Mouse (Mus musculus) myocyte (in vitro differentiated cells): Measurements from ENCODE around the gene Akap10. TPM values are rescaled to one million over a fixed set of nuclear protein-coding genes. Genes with fewer than 3 reads are reported as not detected.

Experiments used
- H3K27me3 ChIP-seq: one replicate; pipeline ENCODE4 v1.6.1; 2011; ENCODE audit not compliant: control insufficient read depth, insufficient read depth, insufficient read length
- H3K36me3 ChIP-seq: one replicate; pipeline ENCODE4 v1.6.1; 2011; ENCODE audit not compliant: control insufficient read depth, insufficient read depth
- H3K4me2 ChIP-seq: one replicate; pipeline ENCODE4 v1.6.1; 2011; ENCODE audit warnings: low read depth, control low read depth
- H3K4me3 ChIP-seq: one replicate; pipeline ENCODE4 v1.5.1; 2011; ENCODE audit warnings: mild to moderate bottlenecking, control low read depth, moderate library complexity
- H3K79me2 ChIP-seq: one replicate; pipeline ENCODE4 v1.6.1; 2011; ENCODE audit not compliant: control insufficient read depth, insufficient read depth
- H3ac ChIP-seq: one replicate; pipeline ENCODE4 v1.6.1; 2011; ENCODE audit not compliant: control insufficient read depth, insufficient read length
- CEBPB ChIP-seq: IDR thresholded peaks from 2 replicates; pipeline ENCODE4 v1.6.1; 2011; ENCODE audit warnings: mild to moderate bottlenecking, moderate library complexity; ENCODE audit not compliant: poor library complexity, insufficient read depth, severe bottlenecking
- E2F4 ChIP-seq: IDR thresholded peaks from one replicate; pipeline ENCODE4 v1.6.1; 2011; ENCODE audit warnings: mild to moderate bottlenecking, control low read depth, moderate library complexity; ENCODE audit not compliant: insufficient read depth
- MAX ChIP-seq: IDR thresholded peaks from one replicate; pipeline ENCODE4 v1.6.1; 2011; ENCODE audit warnings: low read depth, mild to moderate bottlenecking, control low read depth
- MYOD1 ChIP-seq, 3 experiments: IDR thresholded peaks; one replicate each; pipeline ENCODE4 v1.6.1; 2011; ENCODE audit warnings: control low read depth in 2 of 3, low read depth in 2 of 3, mild to moderate bottlenecking in 2 of 3, moderate library complexity in 1 of 3; ENCODE audit not compliant: insufficient read length in 2 of 3, control insufficient read depth in 1 of 3
- MYOG ChIP-seq, 3 experiments: IDR thresholded peaks; one replicate each; pipeline ENCODE4 v1.6.1; 2011; ENCODE audit warnings: control low read depth in 2 of 3, low read depth in 2 of 3, mild to moderate bottlenecking in 2 of 3; ENCODE audit not compliant: insufficient read length in 2 of 3, control insufficient read depth in 1 of 3, insufficient read depth in 1 of 3
- POLR2A ChIP-seq: IDR thresholded peaks from one replicate; pipeline ENCODE4 v1.6.1; 2011; ENCODE audit warnings: low read depth, mild to moderate bottlenecking, control low read depth, moderate library complexity; ENCODE audit not compliant: insufficient read length
- REST ChIP-seq: IDR thresholded peaks from one replicate; pipeline ENCODE4 v1.6.1; 2011; ENCODE audit warnings: mild to moderate bottlenecking, control low read depth, moderate library complexity; ENCODE audit not compliant: insufficient read depth, insufficient read length
- SRF ChIP-seq: IDR thresholded peaks from one replicate; pipeline ENCODE4 v1.6.1; 2011; ENCODE audit warnings: low read depth; ENCODE audit not compliant: control insufficient read depth, insufficient read length
- TCF12 ChIP-seq: IDR thresholded peaks from one replicate; pipeline ENCODE4 v1.6.1; 2011; ENCODE audit warnings: mild to moderate bottlenecking, control low read depth; ENCODE audit not compliant: poor library complexity, insufficient read depth, severe bottlenecking
- TCF3 ChIP-seq: IDR thresholded peaks from one replicate; pipeline ENCODE4 v1.6.1; 2011; ENCODE audit warnings: low read depth, control low read depth; ENCODE audit not compliant: insufficient read length
- USF1 ChIP-seq: IDR thresholded peaks from one replicate; pipeline ENCODE4 v1.6.1; 2011; ENCODE audit warnings: low read depth, mild to moderate bottlenecking, control low read depth, moderate library complexity
- polyA plus RNA-seq: library from polyadenylated mRNA; unstranded; fragments of >200 nt; fragmentation: generic; extraction: Trizol; gene quantifications from one replicate; pipeline ENCODE4 v1.2.1, GENCODE M21; 2012; ENCODE audit warnings: missing spikeins

Akap10 gene
- polyA plus RNA-seq, 1 experiment: 6.1 TPM

DNA sequence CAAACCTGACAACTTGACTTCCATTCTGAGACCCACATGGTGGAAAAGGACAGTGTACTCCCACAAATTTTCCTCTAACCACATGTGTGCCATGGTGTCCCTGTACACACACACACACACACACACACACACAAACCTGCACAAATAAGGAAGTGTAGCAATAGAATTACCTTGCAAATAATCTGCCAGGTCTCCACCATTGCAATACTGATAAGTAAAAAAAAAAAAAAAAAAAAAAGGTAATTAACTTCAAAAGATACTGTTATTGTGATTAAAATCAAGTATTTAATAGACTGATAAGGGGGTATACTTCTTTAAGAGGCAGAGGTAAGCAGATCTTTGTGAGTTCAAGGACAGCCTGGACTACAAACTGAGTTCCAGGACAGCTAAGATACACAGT, 90.1 kb downstream of the Akap10 start:
- Histone ChIP-seq H3K79me2 (no peaks in the 10 kb centered on the region), H3ac (no peak overlapping the region), H3K36me3 (peaks cover 4% of the 10 kb centered on the region), H3K4me3 (no peak overlapping the region), H3K4me2 (no peak overlapping the region), H3K27me3 (no peaks in the 10 kb centered on the region)
- TF ChIP-seq CEBPB (no peak), REST (no peak), MYOG (IDR thresholded peaks at IDR 0.05; ENCODE audit: control insufficient read depth in 1 of 3, insufficient read depth in 1 of 3, insufficient read length in 2 of 3, low read depth in 2 of 3) (no peak), TCF3 (no peak), MYOD1 (IDR thresholded peaks at IDR 0.05; ENCODE audit: control insufficient read depth in 1 of 3, insufficient read length in 2 of 3, low read depth in 2 of 3) (no peak), E2F4 (no peak), SRF (no peak), USF1 (no peak), POLR2A (no peak)

DNA sequence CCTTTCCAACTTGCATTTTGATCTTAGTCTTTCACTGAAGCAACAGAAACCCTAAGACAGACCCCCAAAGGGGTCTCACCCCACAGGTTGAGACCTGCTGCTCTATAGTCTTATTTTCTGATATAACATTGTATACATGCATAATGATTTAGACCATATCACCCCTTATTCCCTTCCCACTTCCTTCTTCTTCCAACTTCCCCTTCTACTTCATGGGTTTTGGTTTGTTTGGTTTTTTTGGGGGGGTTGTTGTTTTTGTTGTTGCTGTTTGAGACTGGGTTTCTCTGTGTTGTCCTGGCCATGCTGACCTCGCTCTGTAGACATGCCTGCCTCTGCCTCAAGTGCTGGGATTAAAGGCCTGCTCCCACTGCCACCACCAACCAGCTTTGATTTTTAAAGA, 90.9 kb downstream of the Akap10 start:
- H3K4me3 ChIP-seq: no peak overlapping the region
- TF ChIP-seq E2F4: no peak
- TF ChIP-seq TCF12: no peak
- no peak for TF ChIP-seq MYOG (IDR thresholded peaks at IDR 0.05; ENCODE audit: control insufficient read depth in 1 of 3, insufficient read depth in 1 of 3, insufficient read length in 2 of 3, low read depth in 2 of 3)
- no peak for TF ChIP-seq MYOD1 (IDR thresholded peaks at IDR 0.05; ENCODE audit: control insufficient read depth in 1 of 3, insufficient read length in 2 of 3, low read depth in 2 of 3)
- no peak for TF ChIP-seq TCF3
- no peak for TF ChIP-seq SRF
- no peak for TF ChIP-seq CEBPB
- TF ChIP-seq REST: no peak
- TF ChIP-seq USF1: no peak
- TF ChIP-seq MAX: no peak
- no peak overlapping the region for H3ac ChIP-seq
- H3K36me3 ChIP-seq: peaks cover 3% of the 10 kb centered on the region
- no peaks in the 10 kb centered on the region for H3K27me3 ChIP-seq
- H3K4me2 ChIP-seq: no peak overlapping the region
- no peaks in the 10 kb centered on the region for H3K79me2 ChIP-seq

Other genes with a start within 250 kb of the Akap10 start
- not detected for gene Fam83g, start 246.2 kb downstream of the Akap10 start, polyA plus RNA-seq
- gene Slc5a10, start 209.4 kb downstream of the Akap10 start, polyA plus RNA-seq: 0.05 TPM
- 11.5 TPM for gene Prpsap2, start 168.2 kb downstream of the Akap10 start, polyA plus RNA-seq
- gene Ulk2, start 75.2 kb downstream of the Akap10 start, polyA plus RNA-seq: 9.3 TPM
- gene Specc1, start 26.5 kb upstream of the Akap10 start, polyA plus RNA-seq: 27.7 TPM